Mouse (Mus musculus): ENCODE measurements at regions not wholly inside any gene's neighbourhood (a gene's known extent, or its start where the extent isn't known, plus 50 kb on each side); places are given as distances from the start of the nearest gene placed in this dataset.

- DNase-seq (ENCODE audit: low spot score), result no peak
Observed at GRCm38 (mm10) chr11:32978899-32979298, 154.5 kb upstream of the Smim23 start.

- DNase-seq (ENCODE audit: low spot score), result no peak
Observed at GRCm38 (mm10) chr11:32976572-32976971, 152.2 kb upstream of the Smim23 start.

GRCm38 (mm10) chr11:32973453-32973852 lies 149.0 kb upstream of the Smim23 start:
- DNase-seq (ENCODE audit: low spot score), result no peak

GRCm38 (mm10) chr11:32965418-32965817 lies 141.0 kb upstream of the Smim23 start:
- no peak for DNase-seq (ENCODE audit: low spot score)

- no peak for DNase-seq (ENCODE audit: low spot score)
Observed at GRCm38 (mm10) chr11:32963625-32964293, 139.4 kb upstream of the Smim23 start.

GRCm38 (mm10) chr11:32961600-32961999 lies 137.2 kb upstream of the Smim23 start:
- DNase-seq (ENCODE audit: low spot score), result peak; percentile 72

GRCm38 (mm10) chr11:32958961-32959360 lies 134.6 kb upstream of the Smim23 start:
- DNase-seq (ENCODE audit: low spot score), result no peak

GRCm38 (mm10) chr11:32956993-32957392 lies 132.6 kb upstream of the Smim23 start:
- DNase-seq (ENCODE audit: low spot score), result peak; percentile 60

- no peak for DNase-seq (ENCODE audit: low spot score)
Observed at GRCm38 (mm10) chr11:32952271-32952670, 127.9 kb upstream of the Smim23 start.

GRCm38 (mm10) chr11:32948132-32948531 lies 123.7 kb upstream of the Smim23 start:
- no peak for DNase-seq (ENCODE audit: low spot score)

- no peak for DNase-seq (ENCODE audit: low spot score)
Observed at GRCm38 (mm10) chr11:32946481-32947001, 122.1 kb upstream of the Smim23 start.

- no peak for DNase-seq (ENCODE audit: low spot score)
Observed at GRCm38 (mm10) chr11:32945071-32945470, 120.7 kb upstream of the Smim23 start.

- DNase-seq (ENCODE audit: low spot score), result no peak
Observed at GRCm38 (mm10) chr11:32941331-32942009, 117.1 kb upstream of the Smim23 start.

- DNase-seq (ENCODE audit: low spot score), result no peak
Observed at GRCm38 (mm10) chr11:32939102-32939501, 114.7 kb upstream of the Smim23 start.

- no peak for DNase-seq (ENCODE audit: low spot score)
Observed at GRCm38 (mm10) chr11:32937167-32937566, 112.8 kb upstream of the Smim23 start.

- DNase-seq (ENCODE audit: low spot score), result no peak
Observed at GRCm38 (mm10) chr11:32931928-32932327, 107.5 kb upstream of the Smim23 start.

GRCm38 (mm10) chr11:32931018-32931417 lies 106.6 kb upstream of the Smim23 start:
- peak; percentile 64 for DNase-seq (ENCODE audit: low spot score)

- no peak for DNase-seq (ENCODE audit: low spot score)
Observed at GRCm38 (mm10) chr11:32928837-32929236, 104.4 kb upstream of the Smim23 start.

GRCm38 (mm10) chr11:32925421-32926271 lies 101.2 kb upstream of the Smim23 start:
- DNase-seq (ENCODE audit: low spot score), result peak; percentile 59

- DNase-seq (ENCODE audit: low spot score), result no peak
Observed at GRCm38 (mm10) chr11:32924932-32925331, 100.5 kb upstream of the Smim23 start.

GRCm38 (mm10) chr11:32913071-32913470 lies 88.7 kb upstream of the Smim23 start:
- no peak for DNase-seq (ENCODE audit: low spot score)

- DNase-seq (ENCODE audit: low spot score), result no peak
Observed at GRCm38 (mm10) chr11:32911791-32912190, 87.4 kb upstream of the Smim23 start.

Data from testis, postnatal 10 days (tissue).